Mouse (Mus musculus) liver, postnatal 0 days (tissue): ENCODE measurements around the gene Prss22. TPM values are rescaled to one million over a fixed set of nuclear protein-coding genes. Genes with fewer than 3 reads are reported as not detected.

ENCODE experiments used
- ATAC-seq: fragments of 200-750 bp; cut with Nextera tagmentation; 2 replicates; pipeline ENCODE4 v1.8.0; 2017; ENCODE audit warnings: mild to moderate bottlenecking, moderate library complexity
- DNase-seq: peaks from one replicate; pipeline ENCODE4 v3.0.0-alpha.2; 2016
- H3K27ac ChIP-seq: fragments of 300-500 bp; sonication (generic); 2 replicates; pipeline ENCODE4 v1.5.1; 2014; ENCODE audit warnings: antibody characterized with exemption, moderate library complexity, mild to moderate bottlenecking, low read depth
- H3K27me3 ChIP-seq: fragments of 300-500 bp; sonication (generic); 2 replicates; pipeline ENCODE4 v1.6.1; 2014; ENCODE audit warnings: low read length, control low read depth, mixed read lengths; ENCODE audit not compliant: insufficient read depth
- H3K36me3 ChIP-seq: fragments of 300-500 bp; sonication (generic); replicated peaks from 2 replicates; pipeline ENCODE4 v1.6.1; 2014; ENCODE audit warnings: mild to moderate bottlenecking, control low read depth, low read length, moderate library complexity, mixed read lengths; ENCODE audit not compliant: insufficient read depth
- H3K4me1 ChIP-seq: fragments of 300-500 bp; sonication (generic); 2 replicates; pipeline ENCODE4 v1.6.1; 2014; ENCODE audit warnings: antibody characterized with exemption, mild to moderate bottlenecking, control low read depth; ENCODE audit not compliant: insufficient read depth
- H3K4me2 ChIP-seq: fragments of 300-500 bp; sonication (generic); 2 replicates; pipeline ENCODE4 v1.6.1; 2014; ENCODE audit warnings: low read depth, mild to moderate bottlenecking, low read length, moderate library complexity, mixed read lengths
- H3K4me3 ChIP-seq: fragments of 300-500 bp; sonication (generic); 2 replicates; pipeline ENCODE4 v1.5.1; 2014; ENCODE audit warnings: low read depth, low read length
- H3K9ac ChIP-seq: fragments of 300-500 bp; sonication (generic); replicated peaks from 2 replicates; pipeline ENCODE4 v1.6.1; 2014; ENCODE audit warnings: mild to moderate bottlenecking, moderate library complexity
- H3K9me3 ChIP-seq: fragments of 300-500 bp; sonication (generic); 2 replicates; pipeline ENCODE4 v1.6.1; 2016; ENCODE audit warnings: mild to moderate bottlenecking, control low read depth, low read length, mixed read lengths
- CTCF ChIP-seq: sonication (generic); IDR thresholded peaks from 2 replicates; pipeline ENCODE4 v1.5.1; 2016; ENCODE audit warnings: antibody characterized with exemption, low read depth
- EP300 ChIP-seq: IDR thresholded peaks from 2 replicates; pipeline ENCODE4 v1.6.1; 2016; ENCODE audit warnings: antibody characterized with exemption, low read depth, mild to moderate bottlenecking
- WGBS: fragments of 180-500 bp; shearing (Covaris S2); extraction: QIAGEN DNeasy Blood & Tissue Kit; methylation state at CpG from one replicate; pipeline ENCODE4 v1.1.7; 2014; ENCODE audit not compliant: insufficient replicate concordance; 5-methylcytosine and 5-hydroxymethylcytosine counted together
- polyA plus RNA-seq: library from polyadenylated mRNA; unstranded; fragments of >200 nt; fragmentation: Nextera tagmentation; extraction: Ambion mirVana; gene quantifications from 2 replicates; pipeline ENCODE4 v1.2.1, GENCODE M21; 2015

Gene Prss22
- polyA plus RNA-seq = not detected in 2 replicates

- Histone ChIP-seq H3K9me3 (no peaks in the 10 kb centered on the region), H3K9ac (no peak within 1 kb of the TSS), H3K4me1 (peaks cover 4% of the 10 kb centered on the region; the same call in 1 of the 2 replicates), H3K27ac (no peak within 1 kb of the TSS), H3K27me3 (peaks cover 9% of the 10 kb centered on the region; the same call in 1 of the 2 replicates), H3K4me3 (no peak within 1 kb of the TSS), H3K36me3 (no peaks in the 10 kb centered on the region), H3K4me2 (no peak within 1 kb of the TSS)
- TF ChIP-seq EP300 = no peak
- TF ChIP-seq CTCF = no peak
- no peak for DNase-seq
- ATAC-seq = no peak
- 59% methylated on average over 2 of the region's 2 CpGs for WGBS
These were observed at the start of gene Prss22 for GRCm38 (mm10) chr17:23997901-23998300. Gene Prss22 (minus strand): TSS chr17:23998100.

GRCm38 (mm10) chr17:24046026-24046425 is 48.1 kb upstream of the Prss22 start:
- H3K9me3 ChIP-seq = no peaks in the 10 kb centered on the region
- WGBS = 34% methylated on average over 5 of the region's 5 CpGs
- no peak for ATAC-seq

GRCm38 (mm10) chr17:24045608-24046007 is 47.7 kb upstream of the Prss22 start:
- WGBS = 69% methylated on average over 10 of the region's 10 CpGs
- Histone ChIP-seq H3K9ac (no peak overlapping the region), H3K9me3 (no peaks in the 10 kb centered on the region), H3K27ac (no peak overlapping the region), H3K36me3 (peaks cover 16% of the 10 kb centered on the region), H3K4me3 (no peak overlapping the region), H3K4me1 (no peaks in the 10 kb centered on the region), H3K27me3 (no peaks in the 10 kb centered on the region), H3K4me2 (no peak overlapping the region)
- ATAC-seq (no peak), DNase-seq (no peak)
- TF ChIP-seq CTCF (no peak), EP300 (no peak)

More at GRCm38 (mm10) chr17:24046026-24046425, 48.1 kb upstream of the Prss22 start:
- no peak overlapping the region for H3K9ac ChIP-seq
- H3K4me2 ChIP-seq = no peak overlapping the region
- DNase-seq = no peak
- H3K4me3 ChIP-seq = no peak overlapping the region
- H3K36me3 ChIP-seq = peaks cover 20% of the 10 kb centered on the region
- H3K27me3 ChIP-seq = no peaks in the 10 kb centered on the region
- H3K4me1 ChIP-seq = no peaks in the 10 kb centered on the region
- TF ChIP-seq EP300 = no peak
- TF ChIP-seq CTCF = no peak
- no peak overlapping the region for H3K27ac ChIP-seq

- no peak overlapping the region for H3K27ac ChIP-seq
- H3K9me3 ChIP-seq = no peaks in the 10 kb centered on the region
- TF ChIP-seq EP300 = no peak
- no peak for TF ChIP-seq CTCF
- peaks cover 14% of the 10 kb centered on the region for H3K36me3 ChIP-seq
- H3K4me3 ChIP-seq = no peak overlapping the region
- ATAC-seq = no peak
- H3K4me1 ChIP-seq = no peaks in the 10 kb centered on the region
- no peaks in the 10 kb centered on the region for H3K27me3 ChIP-seq
- H3K9ac ChIP-seq = no peak overlapping the region
- 47% methylated on average over 5 of the region's 5 CpGs for WGBS
- no peak for DNase-seq
- H3K4me2 ChIP-seq = no peak overlapping the region
These were observed 46.6 kb upstream of the Prss22 start for GRCm38 (mm10) chr17:24044482-24044881.

GRCm38 (mm10) chr17:24037844-24038243 is 39.9 kb upstream of the Prss22 start, which contains the start of gene Prss27:
Gene Prss27 (plus strand): TSS chr17:24038144.
- H3K4me2 ChIP-seq = no peak within 1 kb of the TSS
- H3K9ac ChIP-seq = no peak within 1 kb of the TSS
- DNase-seq (no peak), ATAC-seq (no peak)
- H3K27ac ChIP-seq = no peak within 1 kb of the TSS
- WGBS = 50% methylated on average over 4 of the region's 4 CpGs
- TF ChIP-seq CTCF (no peak), EP300 (no peak)
- H3K9me3 ChIP-seq = no peaks in the 10 kb centered on the region
- H3K4me1 ChIP-seq = no peaks in the 10 kb centered on the region
- H3K4me3 ChIP-seq = no peak within 1 kb of the TSS
- no peaks in the 10 kb centered on the region for H3K27me3 ChIP-seq
- no peaks in the 10 kb centered on the region for H3K36me3 ChIP-seq

GRCm38 (mm10) chr17:24037360-24037759 is 39.5 kb upstream of the Prss22 start:
- Histone ChIP-seq H3K4me3 (no peak overlapping the region), H3K4me1 (no peaks in the 10 kb centered on the region), H3K36me3 (no peaks in the 10 kb centered on the region), H3K4me2 (no peak overlapping the region), H3K9me3 (no peaks in the 10 kb centered on the region), H3K27me3 (no peaks in the 10 kb centered on the region), H3K27ac (no peak overlapping the region), H3K9ac (no peak overlapping the region)
- no peak for TF ChIP-seq EP300
- no peak for TF ChIP-seq CTCF
- 47% methylated on average over 13 of the region's 13 CpGs for WGBS
- DNase-seq = no peak
- ATAC-seq = no peak; the same call in 1 of the 2 replicates

GRCm38 (mm10) chr17:24036954-24037353 is 39.1 kb upstream of the Prss22 start:
- Histone ChIP-seq H3K4me1 (no peaks in the 10 kb centered on the region), H3K9me3 (no peaks in the 10 kb centered on the region), H3K9ac (no peak overlapping the region), H3K36me3 (no peaks in the 10 kb centered on the region), H3K27ac (no peak overlapping the region), H3K4me2 (no peak overlapping the region), H3K4me3 (no peak overlapping the region), H3K27me3 (no peaks in the 10 kb centered on the region)
- 48% methylated on average over 6 of the region's 6 CpGs for WGBS
- peak; percentile 35 for TF ChIP-seq CTCF
- no peak for TF ChIP-seq EP300
- DNase-seq = no peak
- ATAC-seq = no peak
